Mouse (Mus musculus) intestine, embryonic 16.5 days (tissue): ENCODE results near the gene Coasy. TPM values are rescaled to one million over a fixed set of nuclear protein-coding genes. Genes with fewer than 3 reads are reported as not detected.

Experiments used
- ATAC-seq: fragments of 200-750 bp; cut with Nextera tagmentation; 2 replicates; pipeline ENCODE4 v1.8.0; 2017; ENCODE audit warnings: moderate TSS enrichment, moderate library complexity
- H3K27ac ChIP-seq: fragments of 300-500 bp; sonication (generic); 2 replicates; pipeline ENCODE4 v1.5.1; 2014; ENCODE audit warnings: mild to moderate bottlenecking, low read length
- H3K27me3 ChIP-seq: fragments of 300-500 bp; sonication (generic); replicated peaks from 2 replicates; pipeline ENCODE4 v1.6.1; 2014; ENCODE audit warnings: low read length, control low read depth, mixed read lengths; ENCODE audit not compliant: control insufficient read depth, insufficient read depth
- H3K36me3 ChIP-seq: fragments of 300-500 bp; sonication (generic); 2 replicates; pipeline ENCODE4 v1.6.1; 2014; ENCODE audit warnings: low read length, control low read depth; ENCODE audit not compliant: control insufficient read depth, insufficient read depth
- H3K4me1 ChIP-seq: fragments of 300-500 bp; sonication (generic); 2 replicates; pipeline ENCODE4 v1.6.1; 2014; ENCODE audit warnings: low read length, control low read depth, mixed read lengths; ENCODE audit not compliant: control insufficient read depth, insufficient read depth
- H3K4me2 ChIP-seq: fragments of 300-500 bp; sonication (generic); 2 replicates; pipeline ENCODE4 v1.6.1; 2014; ENCODE audit warnings: low read depth, low read length, control low read depth
- H3K4me3 ChIP-seq: fragments of 300-500 bp; sonication (generic); 2 replicates; pipeline ENCODE4 v1.5.1; 2014; ENCODE audit warnings: mild to moderate bottlenecking, low read length
- H3K9ac ChIP-seq: fragments of 300-500 bp; sonication (generic); 2 replicates; pipeline ENCODE4 v1.6.1; 2014; ENCODE audit warnings: low read depth, low read length
- H3K9me3 ChIP-seq: fragments of 300-500 bp; sonication (generic); 2 replicates; pipeline ENCODE4 v1.6.1; 2016; ENCODE audit warnings: low read length, control low read depth; ENCODE audit not compliant: control insufficient read depth
- WGBS: fragments of 180-500 bp; shearing (Covaris S2); extraction: QIAGEN DNeasy Blood & Tissue Kit; methylation state at CpG from one replicate; pipeline ENCODE4 v1.1.7; 2014; 5-methylcytosine and 5-hydroxymethylcytosine counted together
- polyA plus RNA-seq: library from polyadenylated mRNA; unstranded; fragments of >200 nt; fragmentation: Nextera tagmentation; extraction: Ambion mirVana; gene quantifications from 2 replicates; pipeline ENCODE4 v1.2.1, GENCODE M21; 2015

Gene Coasy
- polyA plus RNA-seq, 1 experiment from 2014 or later: 47.1 TPM

- Histone ChIP-seq H3K4me2 (no peak overlapping the region), H3K4me3 (no peak overlapping the region), H3K27me3 (peaks cover 17% of the 10 kb centered on the region), H3K27ac (no peak overlapping the region), H3K4me1 (peaks cover 38% of the 10 kb centered on the region), H3K9me3 (no peaks in the 10 kb centered on the region), H3K9ac (0 out of 2 replicates have a peak overlapping the region, but pooled peaks have one; percentile 2), H3K36me3 (peaks cover under 1% of the 10 kb centered on the region; the same call in 1 of the 2 replicates)
- 83% methylated on average over 14 of the region's 14 CpGs for WGBS
- ATAC-seq: no peak
These were observed 1.9 kb downstream of the Coasy start for GRCm38 (mm10) chr11:101084246-101084645.

DNA sequence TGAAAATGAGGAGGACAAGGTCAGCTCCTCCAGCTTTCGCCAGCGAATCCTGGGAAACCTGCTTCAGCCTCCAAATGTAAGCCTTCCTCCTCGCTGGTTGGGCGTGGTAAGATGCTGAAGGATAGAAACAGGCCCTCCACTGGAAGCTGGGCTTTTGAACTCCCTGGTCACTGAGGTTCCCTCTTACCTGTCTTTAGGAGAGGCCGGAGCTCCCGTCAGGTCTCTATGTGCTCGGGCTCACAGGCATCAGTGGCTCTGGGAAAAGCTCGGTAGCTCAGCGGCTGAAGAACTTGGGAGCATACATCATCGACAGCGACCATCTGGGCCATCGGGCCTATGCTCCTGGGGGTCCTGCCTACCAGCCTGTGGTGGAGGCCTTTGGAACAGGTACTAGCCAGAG is 2.4 kb downstream of the Coasy start:
- Histone ChIP-seq H3K4me3 (no peak overlapping the region), H3K9ac (no peak overlapping the region), H3K4me1 (peaks cover 35% of the 10 kb centered on the region), H3K36me3 (peaks cover 6% of the 10 kb centered on the region; the same call in 1 of the 2 replicates), H3K27ac (no peak overlapping the region), H3K9me3 (no peaks in the 10 kb centered on the region), H3K4me2 (no peak overlapping the region), H3K27me3 (peaks cover 11% of the 10 kb centered on the region)
- ATAC-seq: no peak
- WGBS: 93% methylated on average over 12 of the region's 12 CpGs

- WGBS: 89% methylated on average over 18 of the region's 18 CpGs
- Histone ChIP-seq H3K4me2 (peak overlapping the region; percentile 87; the same call in 1 of the 2 replicates), H3K4me3 (no peak overlapping the region)
These were observed 3.4 kb downstream of the Coasy start for GRCm38 (mm10) chr11:101085617-101086322.

DNA sequence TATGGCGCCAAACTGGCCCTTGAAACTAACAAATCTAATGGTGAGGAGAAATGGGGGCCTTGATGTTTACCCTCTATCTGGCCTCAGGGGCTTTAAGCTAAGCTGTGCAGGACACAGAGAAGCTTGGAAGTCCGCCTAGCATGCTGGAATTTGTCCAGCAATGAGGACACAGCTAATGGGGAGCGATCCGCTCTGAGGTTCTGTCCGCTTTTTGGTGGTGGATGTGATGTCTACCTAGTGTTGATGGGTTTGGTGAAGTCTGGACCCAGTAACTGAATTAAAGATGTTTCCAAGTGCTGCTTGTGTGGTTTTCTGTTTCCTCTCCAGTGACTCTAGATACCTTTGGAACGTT is 3.9 kb downstream of the Coasy start:
- Histone ChIP-seq H3K9me3 (no peaks in the 10 kb centered on the region), H3K4me3 (peak overlapping the region; percentile 85), H3K27ac (peak overlapping the region; percentile 89), H3K36me3 (peaks cover 19% of the 10 kb centered on the region), H3K9ac (peak overlapping the region; percentile 92; the same call in 1 of the 2 replicates), H3K4me2 (peak overlapping the region; percentile 87), H3K27me3 (no peaks in the 10 kb centered on the region), H3K4me1 (peaks cover 35% of the 10 kb centered on the region)
- ATAC-seq: no peak
- WGBS: 75% methylated on average over 6 of the region's 6 CpGs

More at GRCm38 (mm10) chr11:101085617-101086322, 3.4 kb downstream of the Coasy start:
- no peak for ATAC-seq
- Histone ChIP-seq H3K9me3 (no peaks in the 10 kb centered on the region), H3K27ac (peak overlapping the region; percentile 89; the same call in 1 of the 2 replicates), H3K36me3 (peaks cover 14% of the 10 kb centered on the region; the same call in 1 of the 2 replicates), H3K9ac (peak overlapping the region; percentile 92; the same call in 1 of the 2 replicates), H3K27me3 (peaks cover 1% of the 10 kb centered on the region; the same call in 1 of the 2 replicates), H3K4me1 (peaks cover 35% of the 10 kb centered on the region)

DNA sequence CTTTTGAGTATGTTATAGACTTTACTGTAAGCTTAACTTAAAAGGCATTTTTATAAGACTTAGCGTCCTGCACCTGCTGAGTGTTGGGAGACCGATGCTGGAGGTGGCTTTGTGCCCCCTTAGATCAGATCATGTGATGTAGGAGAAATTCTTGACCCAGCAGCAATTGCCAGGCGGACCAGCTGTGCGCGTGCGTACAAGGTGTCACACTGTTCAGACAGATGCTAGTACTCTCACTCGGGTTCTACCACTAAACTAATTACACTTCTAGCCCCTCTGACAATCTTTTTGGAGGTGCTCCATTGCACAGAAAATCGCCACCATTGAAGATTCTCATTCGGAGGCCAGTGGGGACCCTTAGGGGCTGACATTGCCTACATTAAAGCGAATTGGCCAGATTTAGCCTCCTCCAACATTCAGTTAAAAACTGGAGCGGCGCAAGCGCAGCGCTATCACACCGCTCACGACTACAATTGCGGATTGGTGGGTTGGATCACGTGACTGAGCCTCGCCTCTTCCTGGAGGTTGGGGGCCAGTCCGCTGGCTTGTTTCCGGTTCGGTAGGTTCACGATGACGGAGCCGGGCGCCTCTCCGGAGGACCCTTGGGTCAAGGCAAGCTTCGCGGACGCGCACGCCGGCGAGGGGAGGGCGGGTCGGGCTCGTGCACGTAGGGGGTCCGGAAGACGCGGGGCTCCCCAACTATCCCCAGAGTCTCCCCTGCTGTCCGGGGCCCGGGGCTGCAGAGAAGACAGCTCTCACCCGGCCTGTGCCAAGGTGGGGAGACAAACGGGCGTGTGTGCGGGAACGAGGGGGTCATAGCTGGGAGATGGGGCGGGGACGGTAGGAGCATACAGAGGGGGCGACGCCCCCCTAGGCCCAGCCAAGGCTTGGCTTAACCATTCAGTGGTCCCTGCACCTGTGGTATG is 4.7 kb downstream of the Coasy start, which contains the start of gene Mlx:
TSS of gene Mlx (plus strand) at position 522 of the 926 bp plus-strand sequence.
- peak; percentile 85 for ATAC-seq
- Histone ChIP-seq H3K27me3 (no peaks in the 10 kb centered on the region), H3K9ac (peak within 1 kb of the TSS; percentile 92), H3K4me2 (peak within 1 kb of the TSS; percentile 87), H3K4me3 (peak within 1 kb of the TSS; percentile 85), H3K36me3 (peaks cover 20% of the 10 kb centered on the region), H3K27ac (peak within 1 kb of the TSS; percentile 89), H3K4me1 (peaks cover 33% of the 10 kb centered on the region), H3K9me3 (no peaks in the 10 kb centered on the region)
- 1% methylated on average over 52 of the region's 52 CpGs for WGBS

DNA sequence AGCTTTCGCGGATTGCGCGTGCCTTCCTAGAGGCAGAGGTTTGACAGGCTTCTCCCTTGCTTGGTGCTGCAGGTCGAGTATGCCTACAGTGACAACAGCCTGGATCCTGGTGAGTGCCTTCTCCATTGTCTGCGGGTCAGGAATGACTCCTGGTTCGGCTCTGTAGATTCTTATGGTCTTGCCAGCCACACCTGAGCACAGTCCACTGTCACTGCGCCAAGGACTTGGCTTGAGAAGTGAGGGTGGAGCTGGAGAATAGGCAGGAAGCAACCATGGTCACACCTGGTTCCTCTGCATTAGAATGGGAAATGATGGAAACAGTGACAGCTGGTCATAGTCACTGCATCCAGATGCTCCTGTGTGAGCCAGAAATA is 5.3 kb downstream of the Coasy start:
- peak; percentile 17 for ATAC-seq

GRCm38 (mm10) chr11:101089931-101090330 is 7.6 kb downstream of the Coasy start:
- 95% methylated on average over 1 of the region's 1 CpGs for WGBS
- H3K9ac ChIP-seq: no peak overlapping the region
- no peaks in the 10 kb centered on the region for H3K27me3 ChIP-seq
- H3K27ac ChIP-seq: no peak overlapping the region
- peaks cover 31% of the 10 kb centered on the region for H3K36me3 ChIP-seq
- peaks cover 30% of the 10 kb centered on the region for H3K4me1 ChIP-seq
- no peak for ATAC-seq
- H3K4me2 ChIP-seq: no peak overlapping the region
- no peak overlapping the region for H3K4me3 ChIP-seq
- H3K9me3 ChIP-seq: no peaks in the 10 kb centered on the region

More for the DNA sequence above, 5.3 kb downstream of the Coasy start:
- Histone ChIP-seq H3K9ac (peak overlapping the region; percentile 92), H3K4me3 (peak overlapping the region; percentile 85), H3K4me2 (peak overlapping the region; percentile 87), H3K27ac (peak overlapping the region; percentile 88), H3K27me3 (no peaks in the 10 kb centered on the region), H3K9me3 (no peaks in the 10 kb centered on the region), H3K4me1 (peaks cover 33% of the 10 kb centered on the region), H3K36me3 (peaks cover 26% of the 10 kb centered on the region)
- 5% methylated on average over 8 of the region's 8 CpGs for WGBS

DNA sequence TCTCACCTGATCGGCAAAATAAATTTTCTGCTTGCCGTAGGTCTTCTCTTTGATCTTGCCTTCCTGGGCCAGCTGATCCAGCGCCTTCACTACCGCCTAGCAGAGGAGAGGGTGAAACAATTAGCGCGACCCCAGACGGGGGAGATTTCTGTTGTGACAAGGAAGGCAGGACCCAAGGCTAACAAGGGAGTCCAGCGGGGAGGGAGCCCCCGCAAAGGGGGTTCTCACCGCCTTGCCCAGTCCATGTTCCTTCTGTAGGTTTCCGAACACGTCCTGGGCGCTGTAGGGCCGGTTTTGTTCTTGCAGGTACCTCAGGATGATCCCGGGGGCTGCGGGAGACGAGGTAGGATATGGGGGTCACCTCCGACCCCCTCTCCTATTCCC is 12.6 kb downstream of the Coasy start:
- WGBS: 2% methylated on average over 18 of the region's 18 CpGs
- no peak; the same call in none of the 2 replicates for ATAC-seq
- no peak overlapping the region; the same call in 1 of the 2 replicates for H3K27ac ChIP-seq
- peak overlapping the region; percentile 92 for H3K4me3 ChIP-seq
- peak overlapping the region; percentile 96 for H3K4me2 ChIP-seq
- peak overlapping the region; percentile 92 for H3K9ac ChIP-seq
- peaks cover 40% of the 10 kb centered on the region for H3K36me3 ChIP-seq
- no peaks in the 10 kb centered on the region for H3K27me3 ChIP-seq
- H3K4me1 ChIP-seq: peaks cover 10% of the 10 kb centered on the region
- H3K9me3 ChIP-seq: no peaks in the 10 kb centered on the region
